Mouse (Mus musculus) C2C12 (cell line): ENCODE results near the gene Creb1. TPM values are rescaled to one million over a fixed set of nuclear protein-coding genes. Genes with fewer than 3 reads are reported as not detected.
"Not testable (repeated sequence)": the region's sequence is repeated elsewhere in the genome, so short reads cannot be mapped to it uniquely, and the experiment has no call there.

ENCODE experiments used
- H3K27me3 ChIP-seq: one replicate; pipeline ENCODE4 v1.6.1; 2011; ENCODE audit not compliant: control insufficient read depth, insufficient read depth, insufficient read length
- H3K36me3 ChIP-seq: one replicate; pipeline ENCODE4 v1.6.1; 2011; ENCODE audit not compliant: control insufficient read depth, insufficient read depth
- H3K4me3 ChIP-seq: one replicate; pipeline ENCODE4 v1.5.1; 2011; ENCODE audit warnings: mild to moderate bottlenecking, control low read depth; ENCODE audit not compliant: poor library complexity, insufficient read depth, severe bottlenecking
- H3K79me2 ChIP-seq: one replicate; pipeline ENCODE4 v1.6.1; 2011; ENCODE audit not compliant: control insufficient read depth, insufficient read depth
- H3K79me3 ChIP-seq: one replicate; pipeline ENCODE4 v1.6.1; 2011; ENCODE audit warnings: low read depth, control low read depth
- H3ac ChIP-seq: one replicate; pipeline ENCODE3; 2011; ENCODE audit warnings: low read depth; ENCODE audit not compliant: control insufficient read depth, insufficient read length
- CEBPB ChIP-seq: IDR thresholded peaks from one replicate; pipeline ENCODE4 v1.6.1; 2011; ENCODE audit warnings: low read depth, mild to moderate bottlenecking, control low read depth, moderate library complexity
- CTCF ChIP-seq: IDR thresholded peaks from one replicate; pipeline ENCODE4 v1.5.1; 2011; ENCODE audit not compliant: control insufficient read depth, insufficient read depth, insufficient read length
- FOSL1 ChIP-seq: IDR thresholded peaks from one replicate; pipeline ENCODE4 v1.8.0; 2011; ENCODE audit warnings: mild to moderate bottlenecking, low read length; ENCODE audit not compliant: poor library complexity, insufficient read depth, severe bottlenecking
- MAX ChIP-seq: IDR thresholded peaks from one replicate; pipeline ENCODE4 v1.6.1; 2011; ENCODE audit warnings: mild to moderate bottlenecking, control low read depth
- MYOD1 ChIP-seq: IDR thresholded peaks from one replicate; pipeline ENCODE4 v1.6.1; 2011; ENCODE audit warnings: low read depth; ENCODE audit not compliant: control insufficient read depth, insufficient read length
- MYOG ChIP-seq: IDR thresholded peaks from one replicate; pipeline ENCODE4 v1.6.1; 2011; ENCODE audit not compliant: control insufficient read depth, insufficient read length; ENCODE audit errors: extremely low read depth
- USF1 ChIP-seq: IDR thresholded peaks from one replicate; pipeline ENCODE4 v1.6.1; 2011; ENCODE audit warnings: low read depth, mild to moderate bottlenecking, control low read depth, moderate library complexity
- polyA plus RNA-seq: library from polyadenylated mRNA; unstranded; fragments of >200 nt; fragmentation: generic; extraction: Trizol; gene quantifications from one replicate; pipeline ENCODE4 v1.2.1, GENCODE M21; 2012; ENCODE audit warnings: missing spikeins

The Creb1 gene
- polyA plus RNA-seq, 1 experiment = 11.2 TPM

- peaks cover 33% of the 10 kb centered on the region for H3K36me3 ChIP-seq
Measured at GRCm38 (mm10) chr1:64551908-64552307, 19.5 kb downstream of the Creb1 start.

GRCm38 (mm10) chr1:64560105-64560504 lies 27.7 kb downstream of the Creb1 start:
- H3K27me3 ChIP-seq = no peaks in the 10 kb centered on the region
- H3K4me3 ChIP-seq = no peak overlapping the region
- no peak for TF ChIP-seq USF1
- no peak for TF ChIP-seq CTCF
- no peak for TF ChIP-seq CEBPB
- TF ChIP-seq MAX = no peak
- no peak for TF ChIP-seq MYOG
- no peak for TF ChIP-seq FOSL1
- TF ChIP-seq MYOD1 = no peak
- no peak overlapping the region for H3ac ChIP-seq
- H3K79me2 ChIP-seq = no peaks in the 10 kb centered on the region
- H3K79me3 ChIP-seq = peaks cover 10% of the 10 kb centered on the region
- H3K36me3 ChIP-seq = peaks cover 62% of the 10 kb centered on the region

More at GRCm38 (mm10) chr1:64551908-64552307, 19.5 kb downstream of the Creb1 start:
- no peak overlapping the region for H3K4me3 ChIP-seq
- peaks cover 25% of the 10 kb centered on the region for H3K79me3 ChIP-seq
- H3K79me2 ChIP-seq = peaks cover 69% of the 10 kb centered on the region
- TF ChIP-seq USF1 (no peak), MYOG (no peak), CTCF (no peak), MYOD1 (no peak), CEBPB (no peak), MAX (no peak), FOSL1 (no peak)
- H3K27me3 ChIP-seq = no peaks in the 10 kb centered on the region
- no peak overlapping the region for H3ac ChIP-seq

DNA sequence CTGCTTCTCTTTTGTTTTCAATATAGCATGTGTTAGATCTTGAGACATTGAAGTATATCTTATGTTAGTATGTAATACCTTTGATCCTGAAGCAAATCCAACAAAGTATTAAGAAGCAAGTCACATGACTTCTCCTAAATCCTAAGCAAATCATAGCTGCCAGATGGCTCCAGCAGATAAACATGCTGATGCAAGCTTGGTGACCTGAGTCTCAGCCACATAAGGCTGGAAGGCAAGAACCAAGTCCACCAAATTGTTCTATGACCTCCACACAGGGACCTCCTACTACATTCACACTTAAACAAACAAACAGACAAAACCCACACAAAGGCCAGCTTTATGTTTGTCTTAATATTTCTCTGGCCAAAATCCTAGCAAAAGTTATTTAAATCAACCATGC lies 35.8 kb downstream of the Creb1 start:
- H3K79me2 ChIP-seq = no peaks in the 10 kb centered on the region
- no peak overlapping the region for H3ac ChIP-seq
- no peaks in the 10 kb centered on the region for H3K27me3 ChIP-seq
- H3K4me3 ChIP-seq = no peak overlapping the region
- H3K36me3 ChIP-seq = peaks cover 82% of the 10 kb centered on the region
- TF ChIP-seq MYOD1 (no peak), FOSL1 (no peak), MAX (no peak), MYOG (no peak), USF1 (no peak), CTCF (no peak)
- no peaks in the 10 kb centered on the region for H3K79me3 ChIP-seq

DNA sequence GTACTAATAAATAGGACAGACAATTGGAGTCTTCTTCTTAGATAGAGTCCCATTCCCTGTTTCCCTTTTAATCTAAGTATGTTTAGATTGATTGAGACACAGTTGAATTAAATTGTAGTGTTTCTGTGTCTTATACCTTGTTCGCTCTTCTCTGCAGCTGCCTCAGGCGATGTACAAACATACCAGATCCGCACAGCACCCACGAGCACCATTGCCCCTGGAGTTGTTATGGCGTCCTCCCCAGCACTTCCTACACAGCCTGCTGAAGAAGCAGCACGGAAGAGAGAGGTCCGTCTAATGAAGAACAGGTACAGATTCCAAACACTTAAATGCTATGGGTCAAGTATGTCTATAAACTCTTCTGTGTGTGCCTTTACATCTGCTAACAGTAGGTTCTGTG lies 43.6 kb downstream of the Creb1 start:
- peaks cover 85% of the 10 kb centered on the region for H3K36me3 ChIP-seq

GRCm38 (mm10) chr1:64576732-64577131 lies 44.3 kb downstream of the Creb1 start:
- Histone ChIP-seq H3K27me3 (no peaks in the 10 kb centered on the region), H3K4me3 (no peak overlapping the region), H3K79me2 (no peaks in the 10 kb centered on the region), H3K79me3 (no peaks in the 10 kb centered on the region), H3ac (no peak overlapping the region), H3K36me3 (peaks cover 85% of the 10 kb centered on the region)
- TF ChIP-seq MYOG (no peak), MYOD1 (no peak), CTCF (no peak), FOSL1 (no peak), MAX (no peak), CEBPB (no peak), USF1 (no peak)

More for the DNA sequence above, 43.6 kb downstream of the Creb1 start:
- Histone ChIP-seq H3K4me3 (no peak overlapping the region), H3K27me3 (no peaks in the 10 kb centered on the region), H3K79me2 (no peaks in the 10 kb centered on the region), H3K79me3 (no peaks in the 10 kb centered on the region), H3ac (no peak overlapping the region)
- TF ChIP-seq MAX (no peak), USF1 (no peak), MYOG (no peak), MYOD1 (no peak), CTCF (no peak), CEBPB (no peak), FOSL1 (no peak)

GRCm38 (mm10) chr1:64577911-64578310 lies 45.5 kb downstream of the Creb1 start:
- not testable (repeated sequence) for H3K79me3 ChIP-seq, H3ac ChIP-seq, H3K4me3 ChIP-seq, H3K79me2 ChIP-seq, H3K27me3 ChIP-seq
- peaks cover 79% of the 10 kb centered on the region for H3K36me3 ChIP-seq
